Mouse (Mus musculus): ENCODE results near the gene 4921507P07Rik. TPM values are rescaled to one million over a fixed set of nuclear protein-coding genes. Genes with fewer than 3 reads are reported as not detected.

4921507P07Rik gene
- total RNA-seq, 2 experiments from 2014 or later = 0.13 to 0.26 TPM

Small RNA genes within 50 kb of the gene (microRNA-seq; reads per million reads assigned to microRNA genes)
- gene Mir6371 (ENCODE audit: borderline number of aligned reads in 2 of 2) = 0 reads per million in 2 experiments

Other genes with a start within 250 kb of the 4921507P07Rik start
- 10 to 100 TPM; 34.5 to 36.3 TPM for gene Osbpl3, start 140.4 kb downstream of the 4921507P07Rik start, total RNA-seq (2021)
- 100 to 1,000 TPM in 1 of 2 experiments, 10 to 100 TPM in 1; 57.2 to 102 TPM for gene Cycs, start 30.1 kb downstream of the 4921507P07Rik start, total RNA-seq (2021)
- gene Npvf, start 57.8 kb upstream of the 4921507P07Rik start, total RNA-seq (2021) = not detected